Mouse (Mus musculus): ENCODE data around the gene Yae1d1.
"Not testable (repeated sequence)": the region's sequence is repeated elsewhere in the genome, so short reads cannot be mapped to it uniquely, and the experiment has no call there.

Yae1d1 gene

GRCm38 (mm10) chr13:17992697-17993514 lies at the start of gene Yae1d1:
Yae1d1 (minus strand) TSS chr13:17993349.
- peak; percentile 85 for DNase-seq (ENCODE audit: low read depth)

GRCm38 (mm10) chr13:18038814-18039213 lies 45.7 kb upstream of the Yae1d1 start:
- no peak for DNase-seq (ENCODE audit: low read depth)

- DNase-seq (ENCODE audit: low read depth), result peak; percentile 45
Observed at GRCm38 (mm10) chr13:18016604-18017003, 23.5 kb upstream of the Yae1d1 start.

- DNase-seq (ENCODE audit: low read depth), result no peak
Observed at GRCm38 (mm10) chr13:18013205-18013604, 20.1 kb upstream of the Yae1d1 start.

GRCm38 (mm10) chr13:18011055-18011454 lies 17.9 kb upstream of the Yae1d1 start:
- no peak for DNase-seq (ENCODE audit: low read depth)

GRCm38 (mm10) chr13:17993515-17993847 lies 332 bp upstream of the Yae1d1 start:
- no peak for DNase-seq (ENCODE audit: low read depth)

- DNase-seq (ENCODE audit: low read depth), result no peak
Observed at GRCm38 (mm10) chr13:17992009-17992408, 1.1 kb downstream of the Yae1d1 start.

GRCm38 (mm10) chr13:17983194-17983593 lies 10.0 kb downstream of the Yae1d1 start:
- DNase-seq (ENCODE audit: low read depth), result peak; percentile 69

- no peak for DNase-seq (ENCODE audit: low read depth)
Observed at GRCm38 (mm10) chr13:17982634-17983033, 10.5 kb downstream of the Yae1d1 start.

- DNase-seq (ENCODE audit: low read depth), result no peak
Observed at GRCm38 (mm10) chr13:17976854-17977739, 16.1 kb downstream of the Yae1d1 start.

GRCm38 (mm10) chr13:17975891-17976290 lies 17.3 kb downstream of the Yae1d1 start:
- DNase-seq (ENCODE audit: low read depth), result peak; percentile 97

- no peak for DNase-seq (ENCODE audit: low read depth)
Observed at GRCm38 (mm10) chr13:17975457-17975856, 17.7 kb downstream of the Yae1d1 start.

GRCm38 (mm10) chr13:17974734-17975133 lies 18.4 kb downstream of the Yae1d1 start:
- no peak for DNase-seq (ENCODE audit: low read depth)

- DNase-seq (ENCODE audit: low read depth), result no peak
Observed at GRCm38 (mm10) chr13:17960613-17961012, 32.5 kb downstream of the Yae1d1 start.

GRCm38 (mm10) chr13:17954282-17954681 lies 38.9 kb downstream of the Yae1d1 start:
- DNase-seq (ENCODE audit: low read depth), result no peak

- DNase-seq (ENCODE audit: low read depth), result not testable (repeated sequence)
Observed at GRCm38 (mm10) chr13:17950581-17950980, 42.6 kb downstream of the Yae1d1 start.

- no peak for DNase-seq (ENCODE audit: low read depth)
Observed at GRCm38 (mm10) chr13:17949555-17949954, 43.6 kb downstream of the Yae1d1 start.

- DNase-seq (ENCODE audit: low read depth), result peak; percentile 80
Observed at GRCm38 (mm10) chr13:17944078-17944917, 48.9 kb downstream of the Yae1d1 start, which contains the start of gene Rala. Rala (minus strand) TSS chr13:17944239.

- peak; percentile 34 for DNase-seq (ENCODE audit: low read depth)
Observed at GRCm38 (mm10) chr13:17943306-17944077, 49.7 kb downstream of the Yae1d1 start.

- DNase-seq (ENCODE audit: low read depth), result peak; percentile 32
Observed at GRCm38 (mm10) chr13:17942338-17942737, 50.8 kb downstream of the Yae1d1 start.

All from 416B (cell line).